Mouse (Mus musculus) thymus, postnatal 0 days (tissue): ENCODE data around the gene Fam222b. TPM values are rescaled to one million over a fixed set of nuclear protein-coding genes. Genes with fewer than 3 reads are reported as not detected.

Source experiments
- DNase-seq: peaks from one replicate; pipeline ENCODE4 v3.0.0-alpha.2; 2015; ENCODE audit warnings: low spot score
- polyA plus RNA-seq: library from polyadenylated mRNA; unstranded; fragments of >200 nt; fragmentation: Nextera tagmentation; extraction: Ambion mirVana; gene quantifications from 2 replicates; pipeline ENCODE4 v1.2.1, GENCODE M21; 2015

The Fam222b gene
- polyA plus RNA-seq, 1 experiment from 2014 or later, result 6.1 TPM

GRCm38 (mm10) chr11:78163681-78164603 is 69.5 kb downstream of the Fam222b start:
- peak; percentile 79 for DNase-seq

- DNase-seq, result no peak
Measured at GRCm38 (mm10) chr11:78164604-78164923, 70.1 kb downstream of the Fam222b start.

GRCm38 (mm10) chr11:78164924-78165760 is 70.7 kb downstream of the Fam222b start, which contains the start of gene Traf4:
Gene Traf4, minus strand, starts transcription at chr11:78165589.
- DNase-seq, result peak; percentile 88

- no peak for DNase-seq
Measured at GRCm38 (mm10) chr11:78165761-78166109, 71.3 kb downstream of the Fam222b start.

GRCm38 (mm10) chr11:78166161-78166560 is 71.7 kb downstream of the Fam222b start:
- no peak for DNase-seq

GRCm38 (mm10) chr11:78166640-78167039 is 72.2 kb downstream of the Fam222b start:
- no peak for DNase-seq

- no peak for DNase-seq
Measured at GRCm38 (mm10) chr11:78167257-78167959, 72.9 kb downstream of the Fam222b start.

- DNase-seq, result peak; percentile 88
Measured at GRCm38 (mm10) chr11:78168541-78169468, 74.3 kb downstream of the Fam222b start.

- DNase-seq, result no peak
Measured at GRCm38 (mm10) chr11:78170306-78170705, 75.8 kb downstream of the Fam222b start.

- DNase-seq, result peak; percentile 30
Measured at GRCm38 (mm10) chr11:78171328-78171727, 76.9 kb downstream of the Fam222b start.

- no peak for DNase-seq
Measured at GRCm38 (mm10) chr11:78172034-78172747, 77.7 kb downstream of the Fam222b start.

- DNase-seq, result no peak
Measured at GRCm38 (mm10) chr11:78172748-78173383, 78.4 kb downstream of the Fam222b start.

GRCm38 (mm10) chr11:78174506-78174905 is 80.0 kb downstream of the Fam222b start:
- DNase-seq, result no peak

GRCm38 (mm10) chr11:78175771-78176401 is 81.4 kb downstream of the Fam222b start:
- DNase-seq, result no peak

GRCm38 (mm10) chr11:78176402-78176862 is 82.0 kb downstream of the Fam222b start, which contains the start of the genes Nek8 and Tlcd1:
Gene Nek8, minus strand, starts transcription at chr11:78176675.
Gene Tlcd1, plus strand, starts transcription at chr11:78176711.
- DNase-seq, result peak; percentile 93

GRCm38 (mm10) chr11:78176905-78177331 is 82.5 kb downstream of the Fam222b start:
- no peak for DNase-seq

- DNase-seq, result no peak
Measured at GRCm38 (mm10) chr11:78177437-78177836, 83.0 kb downstream of the Fam222b start.
